9 mouse cellular contexts compared by ENCODE assay signal in the genomic region with DNA sequence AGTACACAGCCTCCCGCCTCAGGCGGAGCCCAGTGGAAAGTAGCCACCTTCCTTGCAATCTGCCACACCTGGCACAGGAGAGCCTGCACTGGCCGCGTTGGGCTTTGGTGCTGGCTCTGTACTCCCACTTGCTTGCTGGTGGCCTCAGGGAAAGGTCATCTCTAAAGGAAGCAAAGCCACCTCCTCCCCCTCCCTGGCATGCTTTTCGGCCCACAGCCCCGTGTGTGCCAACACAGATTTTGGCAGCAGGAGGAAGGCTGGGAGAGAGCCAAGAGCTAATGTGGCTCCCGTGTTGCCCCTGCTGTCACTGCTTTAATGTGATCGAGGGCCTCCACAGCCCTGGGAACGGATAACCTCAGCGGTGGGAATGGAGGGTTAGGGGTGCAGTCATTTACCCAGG.
DNase-seq lines count a peak whose midpoint lies in the region; ATAC-seq and TF ChIP-seq lines count a peak whose summit lies in the region.
"Had no signal": no experiment of that assay in that cellular context is flagged by ENCODE, and none has a peak within 500 bp of the region (broad histone marks: within the 10 kb centered on the region; RNA-seq: fewer than 3 reads in every experiment).

No protein-coding gene starts in this region.

- TF ChIP-seq CTCF in gastrocnemius, adult 2 months (IDR thresholded peaks at IDR 0.05), result no peak
- no peak for TF ChIP-seq CTCF in hindbrain, postnatal 0 days (IDR thresholded peaks at IDR 0.05; ENCODE audit: low read depth)

- H3K27ac ChIP-seq in kidney, embryonic 16.5 days (ENCODE audit: low read length), result no peak overlapping the region
- H3K27ac ChIP-seq in gastrocnemius, adult 2 months, result peak overlapping the region; percentile 48
- no peak overlapping the region for H3K27ac ChIP-seq in hindbrain, postnatal 0 days
- H3K27ac ChIP-seq: limb, embryonic 15.5 days had no signal

- no peaks in the 10 kb centered on the region for H3K36me3 ChIP-seq in kidney, embryonic 16.5 days (ENCODE audit: insufficient read depth, low read length)
- no peaks in the 10 kb centered on the region for H3K36me3 ChIP-seq in hindbrain, postnatal 0 days (ENCODE audit: insufficient read depth, low read length)
- H3K36me3 ChIP-seq: limb, embryonic 15.5 days had no signal

- 51% methylated on average over 10 of the region's 10 CpGs for WGBS in kidney, embryonic 16.5 days
- 27% methylated on average over 10 of the region's 10 CpGs for WGBS in hindbrain, postnatal 0 days

- H3K4me3 ChIP-seq in kidney, embryonic 16.5 days (ENCODE audit: low read length), result no peak overlapping the region
- no peak overlapping the region for H3K4me3 ChIP-seq in gastrocnemius, adult 2 months
- no peak overlapping the region for H3K4me3 ChIP-seq in hindbrain, postnatal 0 days (ENCODE audit: low read length)

- intact Hi-C loops in gastrocnemius, adult 2 months (cut with DNase I), result no loop called here

- peaks cover 20% of the 10 kb centered on the region for H3K4me1 ChIP-seq in kidney, embryonic 16.5 days (ENCODE audit: insufficient read depth, low read length)
- H3K4me1 ChIP-seq in hindbrain, postnatal 0 days (ENCODE audit: insufficient read depth, low read length), result peaks cover 26% of the 10 kb centered on the region

- no peak overlapping the region for H3K9ac ChIP-seq in kidney, embryonic 16.5 days (replicated peaks; ENCODE audit: low read length)
- H3K9ac ChIP-seq in hindbrain, postnatal 0 days (replicated peaks; ENCODE audit: low read length), result no peak overlapping the region
- H3K9ac ChIP-seq: limb, embryonic 15.5 days had no signal

- no peak for ATAC-seq in kidney, embryonic 16.5 days (ENCODE audit: low FRiP score, low TSS enrichment)
- peak; percentile 74 for ATAC-seq in hindbrain, postnatal 0 days

- peaks cover 19% of the 10 kb centered on the region; the same call in 1 of the 2 replicates for H3K27me3 ChIP-seq in kidney, embryonic 16.5 days (ENCODE audit: insufficient read depth, low read length)
- H3K27me3 ChIP-seq in hindbrain, postnatal 0 days (ENCODE audit: insufficient read depth, low read length), result peaks cover 4% of the 10 kb centered on the region; the same call in 1 of the 2 replicates

- no peak overlapping the region for H3K4me2 ChIP-seq in kidney, embryonic 16.5 days (replicated peaks; ENCODE audit: low read depth, low read length)
- H3K4me2 ChIP-seq in hindbrain, postnatal 0 days (ENCODE audit: low read depth, low read length), result no peak overlapping the region

- H3K9me3 ChIP-seq in kidney, embryonic 16.5 days (ENCODE audit: low read length), result no peaks in the 10 kb centered on the region
- no peaks in the 10 kb centered on the region for H3K9me3 ChIP-seq in hindbrain, postnatal 0 days (ENCODE audit: low read length)
- H3K9me3 ChIP-seq: limb, embryonic 15.5 days had no signal

- peak; percentile 67 for DNase-seq in kidney, adult 18-20 months
- DNase-seq in cerebellum, adult 11-12 months, result peak; percentile 67
- peak; percentile 79 for DNase-seq in gastrocnemius, adult 2 months
- DNase-seq in hindbrain, postnatal 0 days (ENCODE audit: low spot score), result peak; percentile 86
- peak; percentile 55 for DNase-seq in lung, postnatal 36 days
- no peak for DNase-seq in embryo, embryonic 9.5 days (ENCODE audit: extremely low spot score)
- no peak for DNase-seq in right cerebral cortex, postnatal 25 days

Comparison
In these comparisons a context has a peak if more than half of its experiments do, and no peak if none do; other contexts are left out.
1. DNase-seq: peak in kidney, adult 18-20 months (single experiment), cerebellum, adult 11-12 months (single experiment), gastrocnemius, adult 2 months (single experiment), hindbrain, postnatal 0 days (single experiment) and lung, postnatal 36 days (single experiment); none in embryo, embryonic 9.5 days (single experiment) and right cerebral cortex, postnatal 25 days (single experiment).